Mouse (Mus musculus): ENCODE results near the gene Pgm2. TPM values are rescaled to one million over a fixed set of nuclear protein-coding genes. Genes with fewer than 3 reads are reported as not detected.

Gene Pgm2
- polyA plus RNA-seq, 1 experiment: 7.6 TPM

DNA sequence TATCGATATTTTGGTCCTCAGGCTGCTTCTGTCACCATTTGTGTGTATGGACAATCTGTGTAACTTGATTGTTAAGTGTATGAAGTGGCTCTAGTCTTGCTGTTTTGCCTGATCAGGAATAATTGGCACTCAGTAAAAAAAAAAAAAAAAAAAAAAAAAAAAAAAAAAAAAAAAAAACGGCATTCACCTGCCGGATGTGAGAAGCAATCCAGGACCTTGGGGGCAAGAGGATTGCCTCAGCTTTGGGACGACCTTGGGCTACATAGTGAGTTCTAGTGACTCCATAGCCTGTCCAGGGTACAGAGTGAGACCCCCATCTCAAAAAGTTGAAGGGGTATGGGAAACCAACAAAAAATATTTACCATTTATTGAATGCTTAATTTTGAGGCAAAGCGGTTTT is 43.5 kb upstream of the Pgm2 start:
- WGBS: 80% methylated on average over 5 of the region's 5 CpGs
- H3K27ac ChIP-seq (ENCODE audit: insufficient read depth, low read depth, low read length): no peak overlapping the region
- H3K4me3 ChIP-seq (ENCODE audit: insufficient read depth, low read depth, low read length): no peak overlapping the region
- H3K27me3 ChIP-seq (replicated peaks; ENCODE audit: control insufficient read depth, insufficient read depth, low read length): no peaks in the 10 kb centered on the region; the same call in 1 of the 2 replicates
- H3K36me3 ChIP-seq (ENCODE audit: control insufficient read depth, insufficient read depth, low read length): no peaks in the 10 kb centered on the region
- H3K4me1 ChIP-seq (ENCODE audit: control insufficient read depth, insufficient read depth, low read length): no peaks in the 10 kb centered on the region
- no peak for DNase-seq
- TF ChIP-seq CTCF (conservative IDR thresholded peaks at IDR 0.05; ENCODE audit: insufficient read depth, insufficient read length, low read depth, low read length) (no peak), POLR2A (IDR thresholded peaks at IDR 0.05; ENCODE audit: low read depth, low read length) (no peak)

DNA sequence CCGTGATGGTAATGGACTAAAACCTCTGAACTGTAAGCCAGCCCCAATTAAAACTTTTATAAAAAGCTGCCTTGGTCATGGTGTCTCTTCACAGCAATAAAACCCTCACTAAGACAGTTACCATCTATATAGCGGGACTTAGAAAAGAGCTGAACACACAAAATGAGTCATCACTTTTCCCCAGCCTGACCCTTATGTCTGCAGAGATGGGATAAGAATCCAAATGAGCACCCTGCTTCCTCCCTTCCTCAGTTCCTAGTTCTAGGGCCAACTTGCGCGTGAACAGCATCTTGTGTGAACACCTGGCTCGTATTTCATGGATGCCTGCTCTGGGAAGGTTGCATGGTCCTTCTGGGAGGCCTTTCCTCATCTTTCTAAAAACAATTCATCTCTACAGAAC is 39.7 kb upstream of the Pgm2 start:
- TF ChIP-seq CTCF (conservative IDR thresholded peaks at IDR 0.05; ENCODE audit: insufficient read depth, insufficient read length, low read depth, low read length) (no peak), POLR2A (IDR thresholded peaks at IDR 0.05; ENCODE audit: low read depth, low read length) (no peak)
- Histone ChIP-seq H3K4me3 (ENCODE audit: insufficient read depth, low read depth, low read length) (no peak overlapping the region), H3K4me1 (ENCODE audit: control insufficient read depth, insufficient read depth, low read length) (no peaks in the 10 kb centered on the region), H3K27ac (ENCODE audit: insufficient read depth, low read depth, low read length) (no peak overlapping the region), H3K36me3 (ENCODE audit: control insufficient read depth, insufficient read depth, low read length) (no peaks in the 10 kb centered on the region), H3K27me3 (replicated peaks; ENCODE audit: control insufficient read depth, insufficient read depth, low read length) (no peaks in the 10 kb centered on the region)
- DNase-seq: no peak
- 87% methylated on average over 5 of the region's 5 CpGs for WGBS

DNA sequence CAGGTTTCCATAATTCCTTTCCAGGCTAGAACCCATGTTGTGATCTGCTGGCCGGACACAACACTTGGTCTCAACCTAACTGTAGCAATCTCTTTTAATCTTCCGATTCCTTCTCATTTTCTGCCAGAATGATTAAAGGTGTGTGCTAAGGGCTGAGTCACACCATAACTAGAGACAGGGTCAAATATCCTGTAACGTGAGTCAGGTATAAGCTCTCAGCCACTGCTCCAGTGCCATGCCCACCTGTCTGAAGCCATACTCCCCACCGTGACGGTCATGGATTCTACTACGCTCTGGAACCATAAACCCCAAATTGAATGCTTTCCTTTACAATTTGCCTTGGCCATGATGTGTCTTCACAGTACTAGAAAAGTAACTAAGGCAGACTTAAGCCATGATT is 36.5 kb upstream of the Pgm2 start:
- H3K27me3 ChIP-seq (replicated peaks; ENCODE audit: control insufficient read depth, insufficient read depth, low read length): no peaks in the 10 kb centered on the region
- no peak for DNase-seq
- no peaks in the 10 kb centered on the region for H3K36me3 ChIP-seq (ENCODE audit: control insufficient read depth, insufficient read depth, low read length)
- TF ChIP-seq CTCF (conservative IDR thresholded peaks at IDR 0.05; ENCODE audit: insufficient read depth, insufficient read length, low read depth, low read length) (no peak), POLR2A (IDR thresholded peaks at IDR 0.05; ENCODE audit: low read depth, low read length) (no peak)
- 78% methylated on average over 6 of the region's 6 CpGs for WGBS
- no peaks in the 10 kb centered on the region for H3K4me1 ChIP-seq (ENCODE audit: control insufficient read depth, insufficient read depth, low read length)
- H3K4me3 ChIP-seq (ENCODE audit: insufficient read depth, low read depth, low read length): no peak overlapping the region
- H3K27ac ChIP-seq (ENCODE audit: insufficient read depth, low read depth, low read length): no peak overlapping the region

DNA sequence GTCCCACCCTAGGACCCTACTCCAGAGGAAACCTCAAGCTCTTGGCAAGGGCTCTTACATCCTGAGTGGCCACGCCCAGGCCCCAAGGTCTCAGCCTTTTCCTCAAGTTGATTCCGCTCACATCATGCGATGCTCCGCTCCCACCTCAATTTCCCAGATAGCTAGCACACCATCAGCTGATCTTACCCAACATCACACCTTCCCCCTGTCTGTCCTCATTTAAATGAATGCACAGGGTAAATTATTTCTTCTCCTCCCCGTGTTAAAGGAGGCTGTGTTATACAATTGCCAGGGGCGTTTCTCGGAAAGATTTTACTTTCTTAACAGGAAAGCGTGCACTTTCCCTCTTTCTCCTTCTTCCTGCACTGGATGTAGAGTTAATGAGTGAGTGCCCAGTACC is 31.9 kb upstream of the Pgm2 start:
- WGBS: 86% methylated on average over 8 of the region's 8 CpGs
- Histone ChIP-seq H3K4me1 (ENCODE audit: control insufficient read depth, insufficient read depth, low read length) (no peaks in the 10 kb centered on the region), H3K36me3 (ENCODE audit: control insufficient read depth, insufficient read depth, low read length) (no peaks in the 10 kb centered on the region), H3K4me3 (ENCODE audit: insufficient read depth, low read depth, low read length) (no peak overlapping the region), H3K27ac (ENCODE audit: insufficient read depth, low read depth, low read length) (no peak overlapping the region), H3K27me3 (replicated peaks; ENCODE audit: control insufficient read depth, insufficient read depth, low read length) (no peaks in the 10 kb centered on the region)
- peak; percentile 24 for DNase-seq
- TF ChIP-seq POLR2A (IDR thresholded peaks at IDR 0.05; ENCODE audit: low read depth, low read length) (no peak), CTCF (conservative IDR thresholded peaks at IDR 0.05; ENCODE audit: insufficient read depth, insufficient read length, low read depth, low read length) (no peak)

DNA sequence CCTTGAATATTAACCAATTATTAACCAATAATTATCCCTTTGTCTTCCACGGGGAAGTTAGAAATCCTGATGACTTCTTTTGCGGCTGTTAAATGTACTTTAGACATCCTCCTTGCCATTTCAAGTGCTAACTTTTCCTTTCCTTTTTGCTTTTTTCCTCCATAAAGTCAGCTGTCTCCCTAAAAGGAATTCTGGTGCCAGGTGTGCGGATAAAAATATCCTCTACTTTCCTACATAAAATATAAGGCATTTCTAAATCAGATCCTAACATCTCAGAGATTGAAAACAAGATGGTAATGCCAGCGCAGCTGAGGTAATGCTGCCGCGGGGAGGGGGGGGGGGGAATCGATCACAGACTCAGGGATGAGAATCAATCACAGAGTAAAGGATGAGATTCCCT is 31.1 kb upstream of the Pgm2 start:
- no peak overlapping the region for H3K4me3 ChIP-seq (ENCODE audit: insufficient read depth, low read depth, low read length)
- whole genome bisulfite sequencing: 81% methylated on average over 7 of the region's 7 CpGs

DNA sequence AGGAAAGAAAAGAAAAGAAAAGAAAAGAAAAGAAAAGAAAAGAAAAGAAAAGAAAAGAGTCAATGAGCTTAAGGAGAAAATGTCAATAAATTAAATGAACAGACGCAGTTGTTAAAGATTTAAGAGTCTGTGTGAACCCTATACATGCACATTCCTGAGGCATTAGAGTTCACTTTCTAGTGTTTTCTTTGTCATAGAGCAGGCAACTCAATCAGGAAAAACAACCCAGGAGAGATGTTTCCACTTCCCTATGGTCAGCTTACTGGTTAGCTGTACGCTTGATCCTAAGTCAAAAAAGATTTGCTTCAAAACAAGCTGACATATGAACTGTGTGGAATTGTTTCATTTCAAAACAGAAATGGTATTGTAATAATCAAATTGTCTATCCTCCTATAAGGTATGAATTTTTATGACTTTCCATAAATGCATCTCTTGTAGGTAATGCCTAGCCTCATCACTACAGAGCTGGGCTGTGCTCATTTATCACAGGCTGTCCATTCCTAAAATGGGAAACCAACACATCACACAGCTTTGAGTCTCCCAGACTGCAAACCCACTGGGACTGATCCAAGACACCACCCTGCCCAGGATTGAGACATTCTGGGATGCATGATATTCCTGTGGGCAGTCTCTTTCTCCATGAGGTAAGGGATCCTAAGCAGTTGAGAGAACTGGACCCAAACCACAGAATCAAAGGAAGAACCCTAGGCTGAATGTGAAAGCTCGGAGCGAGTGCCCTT is 29.7 kb upstream of the Pgm2 start:
- no peak for DNase-seq
- Histone ChIP-seq H3K4me3 (ENCODE audit: insufficient read depth, low read depth, low read length) (no peak overlapping the region), H3K36me3 (ENCODE audit: control insufficient read depth, insufficient read depth, low read length) (no peaks in the 10 kb centered on the region), H3K4me1 (ENCODE audit: control insufficient read depth, insufficient read depth, low read length) (no peaks in the 10 kb centered on the region), H3K27ac (ENCODE audit: insufficient read depth, low read depth, low read length) (no peak overlapping the region), H3K27me3 (replicated peaks; ENCODE audit: control insufficient read depth, insufficient read depth, low read length) (no peaks in the 10 kb centered on the region)
- WGBS: 66% methylated on average over 4 of the region's 4 CpGs
- TF ChIP-seq CTCF (conservative IDR thresholded peaks at IDR 0.05; ENCODE audit: insufficient read depth, insufficient read length, low read depth, low read length) (no peak), POLR2A (IDR thresholded peaks at IDR 0.05; ENCODE audit: low read depth, low read length) (no peak)

More for the DNA sequence above, 31.1 kb upstream of the Pgm2 start:
- no peaks in the 10 kb centered on the region for H3K4me1 ChIP-seq (ENCODE audit: control insufficient read depth, insufficient read depth, low read length)
- no peaks in the 10 kb centered on the region for H3K27me3 ChIP-seq (replicated peaks; ENCODE audit: control insufficient read depth, insufficient read depth, low read length)
- TF ChIP-seq POLR2A (IDR thresholded peaks at IDR 0.05; ENCODE audit: low read depth, low read length): no peak
- TF ChIP-seq CTCF (conservative IDR thresholded peaks at IDR 0.05; ENCODE audit: insufficient read depth, insufficient read length, low read depth, low read length): no peak
- no peak for DNase-seq
- H3K36me3 ChIP-seq (ENCODE audit: control insufficient read depth, insufficient read depth, low read length): no peaks in the 10 kb centered on the region
- no peak overlapping the region for H3K27ac ChIP-seq (ENCODE audit: insufficient read depth, low read depth, low read length)

DNA sequence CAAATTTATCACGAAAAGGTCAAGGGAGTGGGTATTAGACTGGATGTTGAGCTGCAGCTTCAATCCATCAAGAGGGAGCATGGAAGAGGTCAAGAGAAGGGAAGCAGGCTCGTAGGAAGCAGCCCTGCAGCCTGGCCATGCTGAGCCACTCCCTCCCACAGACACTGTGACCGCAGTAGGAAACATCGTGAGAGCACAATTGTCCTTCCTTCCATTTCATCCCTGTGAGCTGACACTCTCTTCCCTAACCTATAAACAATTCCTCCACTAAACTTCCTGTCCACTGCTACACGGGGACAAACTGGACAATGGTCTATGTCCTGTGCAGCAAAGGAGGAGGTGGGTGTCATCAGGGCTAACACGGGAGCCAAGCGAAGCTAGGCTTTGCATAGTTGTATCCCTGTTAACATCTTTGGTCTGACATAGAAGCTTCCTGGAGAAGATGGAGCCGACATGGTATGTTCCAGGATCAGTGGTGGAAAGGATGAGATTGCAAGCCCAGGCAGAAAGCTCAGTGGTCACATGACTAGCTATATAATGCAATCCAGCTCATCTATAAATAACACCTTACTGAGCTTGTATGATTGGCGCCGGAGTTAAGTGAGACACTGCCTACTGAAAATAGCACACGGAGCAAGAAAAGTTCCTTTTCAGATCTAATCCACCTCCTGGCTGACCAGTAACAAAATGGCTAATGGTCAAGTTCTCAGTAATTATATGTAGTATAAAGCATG is 29.0 kb upstream of the Pgm2 start:
- H3K27ac ChIP-seq (ENCODE audit: insufficient read depth, low read depth, low read length): no peak overlapping the region
- H3K4me1 ChIP-seq (ENCODE audit: control insufficient read depth, insufficient read depth, low read length): no peaks in the 10 kb centered on the region
- no peaks in the 10 kb centered on the region for H3K36me3 ChIP-seq (ENCODE audit: control insufficient read depth, insufficient read depth, low read length)
- H3K27me3 ChIP-seq (replicated peaks; ENCODE audit: control insufficient read depth, insufficient read depth, low read length): no peaks in the 10 kb centered on the region
- no peak overlapping the region for H3K4me3 ChIP-seq (ENCODE audit: insufficient read depth, low read depth, low read length)
- no peak for DNase-seq
- no peak for TF ChIP-seq POLR2A (IDR thresholded peaks at IDR 0.05; ENCODE audit: low read depth, low read length)
- no peak for TF ChIP-seq CTCF (conservative IDR thresholded peaks at IDR 0.05; ENCODE audit: insufficient read depth, insufficient read length, low read depth, low read length)
- 50% methylated on average over 11 of the region's 11 CpGs for WGBS
